Mouse (Mus musculus) liver, embryonic 14.5 days (tissue): ENCODE data around the gene Them4.

Experiments used
- CTCF ChIP-seq: IDR thresholded peaks from 2 replicates; pipeline ENCODE4 v1.5.1; 2016; ENCODE audit warnings: antibody characterized with exemption, low read depth, control low read depth
- EP300 ChIP-seq: IDR thresholded peaks from 2 replicates; pipeline ENCODE4 v1.6.1; 2016; ENCODE audit warnings: antibody characterized with exemption, low read depth

GRCm38 (mm10) chr3:94372641-94373040, 62.8 kb downstream of the Them4 start, which contains the start of gene Rorc:
- TF ChIP-seq CTCF (no peak), EP300 (no peak)
